Mouse (Mus musculus) liver, embryonic 12.5 days (tissue): ENCODE measurements around the gene Trub2. TPM values are rescaled to one million over a fixed set of nuclear protein-coding genes. Genes with fewer than 3 reads are reported as not detected.

Source experiments
- ATAC-seq: fragments of 200-750 bp; cut with Nextera tagmentation; 2 replicates; pipeline ENCODE4 v1.8.0; 2017; ENCODE audit warnings: moderate number of reproducible peaks, mild to moderate bottlenecking, moderate library complexity
- H3K27ac ChIP-seq: fragments of 300-500 bp; sonication (generic); 2 replicates; pipeline ENCODE4 v1.5.1; 2016; ENCODE audit warnings: mild to moderate bottlenecking
- H3K27me3 ChIP-seq: fragments of 300-500 bp; sonication (generic); replicated peaks from 2 replicates; pipeline ENCODE4 v1.6.1; 2016; ENCODE audit warnings: mild to moderate bottlenecking, moderate library complexity
- H3K36me3 ChIP-seq: fragments of 300-500 bp; sonication (generic); 2 replicates; pipeline ENCODE4 v1.6.1; 2016; ENCODE audit warnings: mild to moderate bottlenecking, moderate library complexity
- H3K4me1 ChIP-seq: fragments of 300-500 bp; sonication (generic); 2 replicates; pipeline ENCODE4 v1.6.1; 2016
- H3K4me2 ChIP-seq: fragments of 300-500 bp; sonication (generic); 2 replicates; pipeline ENCODE4 v1.6.1; 2016; ENCODE audit warnings: mild to moderate bottlenecking, moderate library complexity
- H3K4me3 ChIP-seq: fragments of 300-500 bp; sonication (generic); 2 replicates; pipeline ENCODE4 v1.5.1; 2016; ENCODE audit warnings: mild to moderate bottlenecking, moderate library complexity
- H3K9ac ChIP-seq: fragments of 300-500 bp; sonication (generic); 2 replicates; pipeline ENCODE4 v1.6.1; 2016; ENCODE audit warnings: mild to moderate bottlenecking, moderate library complexity
- H3K9me3 ChIP-seq: fragments of 300-500 bp; sonication (generic); replicated peaks from 2 replicates; pipeline ENCODE4 v1.6.1; 2016; ENCODE audit warnings: mild to moderate bottlenecking, moderate library complexity
- WGBS: fragments of 180-500 bp; shearing (Covaris S2); methylation state at CpG from one replicate; pipeline ENCODE4 v1.1.7; 2016; ENCODE audit not compliant: insufficient replicate concordance; 5-methylcytosine and 5-hydroxymethylcytosine counted together
- polyA plus RNA-seq: library from polyadenylated mRNA; unstranded; fragments of >200 nt; fragmentation: Nextera tagmentation; extraction: Ambion mirVana; gene quantifications from 2 replicates; pipeline ENCODE4 v1.2.1, GENCODE M21; 2016

Gene Trub2
- 23.7 and 27.6 TPM in 2 replicates for polyA plus RNA-seq

DNA sequence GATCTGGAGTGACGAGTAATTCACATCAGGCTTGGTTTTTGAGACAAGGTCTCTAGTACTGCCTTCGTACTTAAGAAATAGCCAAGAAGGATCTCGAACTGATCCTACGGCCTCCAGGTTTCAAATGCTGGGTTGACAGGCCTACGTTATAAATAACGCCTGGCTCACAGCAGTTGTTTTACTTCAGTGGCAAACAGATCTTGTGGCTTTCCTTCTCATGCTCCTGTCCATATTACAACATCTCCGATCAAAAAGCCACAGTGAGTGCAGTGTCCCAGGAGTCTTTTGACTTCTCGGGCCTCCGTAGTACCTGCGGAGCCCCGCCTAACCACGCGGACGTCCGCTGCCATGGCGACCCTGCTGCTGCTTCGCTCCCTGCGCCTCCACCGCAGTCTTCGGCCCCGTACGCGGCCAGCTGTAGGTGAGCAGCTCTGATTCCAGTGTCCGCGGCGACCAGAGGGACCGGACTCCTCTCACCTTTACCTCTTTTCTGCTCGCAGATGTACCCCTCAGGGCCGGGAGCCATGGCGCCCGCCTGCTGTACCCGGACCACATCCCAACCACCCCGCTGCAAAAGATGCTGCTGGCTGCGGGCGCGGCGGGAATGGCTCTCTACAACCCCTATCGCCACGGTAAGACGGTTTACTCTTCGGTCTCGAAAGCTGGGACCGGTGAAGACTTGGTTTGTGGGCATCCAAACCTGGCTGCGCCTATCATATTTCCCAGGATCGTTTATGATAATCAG is at the start of gene Trub2:
Gene Trub2, minus strand, starts transcription at position 566 of the 745 bp plus-strand sequence.
- Histone ChIP-seq H3K9ac (peak within 1 kb of the TSS; percentile 78), H3K27me3 (no peaks in the 10 kb centered on the region), H3K27ac (peak within 1 kb of the TSS; percentile 80), H3K9me3 (no peaks in the 10 kb centered on the region), H3K4me2 (peak within 1 kb of the TSS; percentile 94), H3K36me3 (peaks cover 64% of the 10 kb centered on the region), H3K4me1 (peaks cover 22% of the 10 kb centered on the region), H3K4me3 (peak within 1 kb of the TSS; percentile 84)
- ATAC-seq, result peak; percentile 84
- WGBS, result 1% methylated on average over 45 of the region's 45 CpGs

DNA sequence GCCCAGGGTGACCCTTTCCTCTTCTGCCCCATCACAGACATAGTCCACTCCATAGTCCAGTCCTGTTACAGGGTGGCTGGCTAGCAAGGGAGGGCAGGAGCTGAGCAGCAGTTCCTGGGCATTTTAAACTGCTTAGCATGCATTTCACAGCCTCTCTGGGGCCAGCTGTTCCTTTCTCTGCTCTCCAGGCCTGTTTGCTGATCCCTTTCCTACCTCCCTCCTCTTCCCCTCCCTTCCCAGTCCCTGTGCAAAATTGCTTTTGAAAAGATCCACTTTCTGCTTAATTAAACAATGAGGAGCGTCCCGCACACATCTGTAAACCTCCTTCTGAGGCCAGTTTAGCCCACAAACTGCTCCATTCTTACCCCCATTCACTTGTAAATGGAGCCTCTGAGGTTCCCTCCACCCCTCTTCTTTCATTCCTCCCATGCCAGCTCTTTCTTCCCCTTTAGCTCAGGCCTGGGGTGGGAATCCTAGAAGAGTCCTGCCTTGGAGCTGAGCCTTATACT is 47.1 kb upstream of the Trub2 start:
- 0 out of 2 replicates have a peak, but pooled peaks cover 4% of the 10 kb centered on the region for H3K4me1 ChIP-seq
- no peaks in the 10 kb centered on the region for H3K9me3 ChIP-seq
- WGBS, result 81% methylated on average over 2 of the region's 2 CpGs
- H3K27me3 ChIP-seq, result no peaks in the 10 kb centered on the region
- no peak overlapping the region for H3K9ac ChIP-seq
- peaks cover 71% of the 10 kb centered on the region for H3K36me3 ChIP-seq
- H3K4me3 ChIP-seq, result no peak overlapping the region
- H3K4me2 ChIP-seq, result no peak overlapping the region
- no peak for ATAC-seq
- no peak overlapping the region for H3K27ac ChIP-seq

DNA sequence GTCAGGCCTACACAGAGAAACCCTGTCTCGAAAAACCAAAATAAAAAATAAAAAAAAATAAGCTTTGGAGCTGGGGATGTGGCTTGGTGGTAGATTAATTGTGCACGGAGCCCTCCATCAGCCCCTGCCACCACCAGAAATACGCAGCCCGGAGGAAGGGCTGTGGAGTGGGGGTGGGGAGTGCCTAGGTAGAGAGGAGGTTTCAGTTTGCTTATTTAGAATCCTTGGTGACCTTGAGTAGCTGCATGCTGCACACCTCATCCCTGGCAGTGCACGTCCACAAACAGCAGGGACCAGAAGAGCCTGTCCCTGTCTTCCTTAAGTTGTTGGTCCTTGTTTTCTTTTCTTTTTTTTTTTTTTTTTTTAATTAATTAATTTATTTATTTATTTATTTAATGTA is 45.5 kb upstream of the Trub2 start:
- H3K4me1 ChIP-seq, result peaks cover 2% of the 10 kb centered on the region; the same call in 1 of the 2 replicates
- no peaks in the 10 kb centered on the region for H3K9me3 ChIP-seq
- H3K4me2 ChIP-seq, result no peak overlapping the region
- no peak overlapping the region for H3K4me3 ChIP-seq
- H3K27me3 ChIP-seq, result no peaks in the 10 kb centered on the region
- peaks cover 64% of the 10 kb centered on the region for H3K36me3 ChIP-seq
- H3K27ac ChIP-seq, result no peak overlapping the region
- no peak overlapping the region for H3K9ac ChIP-seq
- no peak for ATAC-seq
- 80% methylated on average over 5 of the region's 5 CpGs for WGBS

DNA sequence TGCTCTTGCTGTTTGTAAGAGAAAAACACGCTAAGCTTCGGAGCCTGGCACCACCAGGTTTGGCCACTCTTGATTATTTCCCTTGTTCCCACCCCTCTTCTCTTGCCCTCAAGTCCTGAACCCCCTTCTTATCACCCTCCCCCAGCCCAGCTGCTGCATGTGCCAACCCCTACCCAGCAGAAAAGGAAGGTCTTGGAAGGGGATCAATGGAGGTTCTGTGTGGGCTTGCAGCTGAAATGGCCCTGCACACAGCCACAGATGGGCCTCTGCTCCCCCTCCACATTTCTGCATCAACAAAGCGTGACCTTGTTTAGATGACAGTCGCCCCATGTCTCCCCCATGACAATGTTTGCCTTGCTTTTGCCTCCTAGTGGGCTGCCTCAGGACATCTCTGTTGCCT is 42.8 kb upstream of the Trub2 start:
- Histone ChIP-seq H3K27me3 (no peaks in the 10 kb centered on the region), H3K27ac (no peak overlapping the region), H3K9ac (no peak overlapping the region), H3K9me3 (no peaks in the 10 kb centered on the region), H3K4me2 (no peak overlapping the region), H3K4me3 (no peak overlapping the region), H3K4me1 (peaks cover 19% of the 10 kb centered on the region), H3K36me3 (peaks cover 47% of the 10 kb centered on the region)
- no peak for ATAC-seq
- WGBS, result 77% methylated on average over 4 of the region's 4 CpGs

DNA sequence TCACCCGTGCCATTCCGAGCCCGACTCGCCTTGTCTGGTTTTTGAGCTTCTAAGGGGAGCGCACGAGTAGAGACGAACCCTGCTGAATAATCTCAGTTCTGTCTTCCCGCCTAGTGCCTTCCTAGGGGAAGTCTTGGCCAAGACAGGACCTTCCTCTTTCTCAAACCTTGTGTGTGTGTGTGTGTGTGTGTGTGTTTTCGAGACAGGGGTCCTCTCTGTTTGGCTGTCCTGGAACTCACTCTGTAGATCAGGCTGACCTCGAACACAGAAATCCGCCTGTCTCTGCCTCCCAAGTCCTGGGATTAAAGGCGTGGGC is 39.4 kb upstream of the Trub2 start:
- Histone ChIP-seq H3K4me3 (peak overlapping the region; percentile 94), H3K4me1 (peaks cover 22% of the 10 kb centered on the region), H3K27ac (peak overlapping the region; percentile 71), H3K4me2 (peak overlapping the region; percentile 88), H3K36me3 (peaks cover 16% of the 10 kb centered on the region), H3K27me3 (no peaks in the 10 kb centered on the region), H3K9ac (peak overlapping the region; percentile 79), H3K9me3 (no peaks in the 10 kb centered on the region)
- under 1% methylated on average over 12 of the region's 12 CpGs for WGBS
- ATAC-seq, result no peak

DNA sequence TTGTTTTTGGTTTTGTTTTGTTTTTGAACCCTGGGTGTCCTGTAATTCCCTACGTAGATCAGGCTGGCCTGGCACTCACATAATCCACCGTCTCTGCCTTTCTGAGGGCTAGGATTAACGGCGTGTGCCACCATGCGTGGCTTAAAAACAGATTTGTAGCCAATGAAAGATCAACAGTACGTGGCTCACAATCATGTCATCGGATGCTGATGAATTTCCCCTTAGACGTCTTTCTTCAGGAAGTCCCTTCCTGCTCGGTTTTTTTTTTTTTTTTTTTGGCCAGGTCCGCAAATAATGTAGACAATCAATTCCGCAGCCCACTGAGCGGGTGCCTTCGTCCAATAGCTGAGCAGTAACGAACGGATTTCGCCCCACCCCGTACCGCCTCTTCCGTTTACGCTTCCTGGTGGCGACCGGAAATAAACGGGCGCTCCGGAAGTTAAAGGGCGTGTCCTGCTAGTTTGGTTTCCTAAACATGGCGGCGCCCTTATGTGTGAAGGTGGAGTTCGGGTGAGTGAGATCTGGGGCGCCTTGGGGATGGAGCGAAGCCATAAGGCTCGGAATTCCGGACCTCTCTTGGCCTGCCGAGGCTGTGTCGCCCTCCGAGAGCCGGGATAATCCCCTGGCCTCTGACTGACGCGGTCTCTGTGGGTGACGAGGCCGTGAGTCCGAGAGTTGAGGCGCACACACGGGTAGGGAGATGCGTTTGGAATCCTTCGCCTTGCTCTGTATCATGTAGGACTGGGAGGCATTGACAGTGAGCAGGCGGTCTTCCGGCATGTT is 38.8 kb upstream of the Trub2 start:
- Histone ChIP-seq H3K9me3 (no peaks in the 10 kb centered on the region), H3K4me1 (peaks cover 22% of the 10 kb centered on the region), H3K27me3 (no peaks in the 10 kb centered on the region), H3K27ac (peak overlapping the region; percentile 85), H3K36me3 (peaks cover 13% of the 10 kb centered on the region), H3K4me3 (peak overlapping the region; percentile 94), H3K4me2 (peak overlapping the region; percentile 88), H3K9ac (peak overlapping the region; percentile 79)
- WGBS, result 1% methylated on average over 48 of the region's 48 CpGs
- ATAC-seq, result peak; percentile 95

DNA sequence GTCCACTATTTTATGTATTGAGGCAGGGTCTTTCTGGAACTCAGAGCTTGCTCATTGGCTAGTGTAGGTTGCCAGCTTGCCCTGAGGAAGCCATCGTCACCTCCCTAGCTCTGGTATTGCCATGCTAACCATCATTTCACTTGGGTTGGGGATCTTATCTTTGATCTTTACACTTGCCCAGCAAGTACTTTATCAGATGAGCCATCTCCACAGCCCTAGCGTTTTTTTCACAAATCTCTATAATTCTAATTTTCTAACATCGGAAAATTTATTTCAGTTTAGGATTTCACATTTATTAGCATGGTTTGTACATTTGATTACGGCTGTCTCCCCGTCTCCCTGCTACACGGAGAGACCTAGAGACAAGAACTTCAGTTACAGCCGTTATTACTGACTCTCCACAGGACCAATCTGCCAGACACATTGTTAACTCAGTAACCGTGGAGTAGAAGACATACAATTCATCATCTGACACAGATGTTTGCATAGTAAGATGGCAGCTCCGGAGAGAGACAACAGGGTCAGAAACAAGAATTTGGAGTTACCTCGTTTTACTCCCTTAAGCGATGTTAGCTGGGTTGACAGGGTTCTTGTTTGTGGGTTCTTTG is 38.1 kb upstream of the Trub2 start:
- Histone ChIP-seq H3K4me3 (peak overlapping the region; percentile 94), H3K4me2 (peak overlapping the region; percentile 88), H3K27ac (peak overlapping the region; percentile 85), H3K27me3 (no peaks in the 10 kb centered on the region), H3K4me1 (peaks cover 22% of the 10 kb centered on the region), H3K9ac (peak overlapping the region; percentile 79), H3K9me3 (no peaks in the 10 kb centered on the region), H3K36me3 (peaks cover 7% of the 10 kb centered on the region)
- WGBS, result 8% methylated on average over 11 of the region's 11 CpGs
- ATAC-seq, result no peak

DNA sequence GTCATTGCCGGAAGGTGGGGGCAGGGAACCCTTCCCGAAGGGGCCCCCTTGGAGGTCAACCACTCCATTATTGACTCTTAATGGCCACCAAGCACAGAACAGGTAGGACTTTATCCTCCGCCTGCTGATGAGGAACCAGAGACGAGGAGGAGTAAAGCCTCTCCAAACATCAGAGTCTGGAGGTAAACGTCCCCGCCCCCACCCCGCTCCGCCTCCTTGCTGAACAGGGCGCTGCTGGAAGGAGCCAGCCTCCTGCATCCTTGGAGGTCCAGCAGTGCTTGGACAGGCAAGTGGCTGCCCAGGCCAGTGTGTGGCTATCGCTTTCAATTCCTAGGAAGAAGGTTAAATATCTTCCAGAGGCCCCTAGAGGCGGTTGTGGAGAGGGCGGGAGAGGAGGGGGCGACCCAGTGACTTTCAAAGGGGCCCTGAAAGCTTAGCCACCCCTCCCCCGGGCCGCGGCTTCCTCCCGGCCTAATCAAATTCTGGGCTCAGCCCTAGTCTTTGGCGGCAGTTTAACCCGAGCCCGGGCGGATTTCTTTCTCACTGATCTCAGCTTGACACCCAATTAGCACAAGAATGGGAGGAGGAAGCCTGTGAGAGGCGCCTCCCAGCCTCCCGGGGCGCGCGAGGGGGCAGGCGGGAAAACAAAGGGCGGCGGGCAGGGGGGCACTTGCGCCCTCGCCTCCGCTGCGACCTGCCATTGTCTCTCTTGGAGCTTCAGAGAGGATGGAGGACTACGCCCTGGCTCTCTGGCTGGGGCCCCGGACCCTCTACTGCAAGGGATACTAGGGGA is 31.9 kb upstream of the Trub2 start, which contains the start of gene Urm1:
Gene Urm1, plus strand, starts transcription at position 51 of the 793 bp plus-strand sequence.
- WGBS, result 3% methylated on average over 35 of the region's 35 CpGs
- Histone ChIP-seq H3K27me3 (no peaks in the 10 kb centered on the region), H3K4me2 (peak within 1 kb of the TSS; percentile 87), H3K36me3 (no peaks in the 10 kb centered on the region), H3K4me3 (peak within 1 kb of the TSS; percentile 57), H3K9me3 (no peaks in the 10 kb centered on the region), H3K27ac (peak within 1 kb of the TSS; percentile 74), H3K4me1 (peaks cover 25% of the 10 kb centered on the region), H3K9ac (peak within 1 kb of the TSS; percentile 64)
- peak; percentile 71 for ATAC-seq

DNA sequence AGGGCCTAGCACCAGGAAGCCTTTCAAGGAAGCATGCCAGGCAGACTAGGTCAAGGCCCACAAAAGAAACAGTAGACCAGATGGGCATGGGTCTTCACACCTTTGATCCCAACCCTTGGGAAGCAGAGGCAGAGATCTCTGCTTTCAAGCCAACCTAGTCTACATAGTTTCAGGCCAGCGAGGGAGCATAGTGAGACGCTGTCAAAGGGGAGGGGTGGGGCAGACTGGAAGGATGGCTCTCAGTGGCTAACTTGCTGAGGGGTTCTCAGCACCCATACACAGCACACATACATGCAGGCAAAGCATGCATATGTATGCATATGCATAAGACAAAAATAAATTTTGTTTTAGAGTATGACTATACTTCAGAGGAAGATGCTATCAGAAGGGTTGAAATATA is 31.1 kb upstream of the Trub2 start:
- Histone ChIP-seq H3K9ac (no peak overlapping the region), H3K4me2 (peak overlapping the region; percentile 87), H3K27me3 (no peaks in the 10 kb centered on the region), H3K9me3 (no peaks in the 10 kb centered on the region), H3K4me1 (peaks cover 25% of the 10 kb centered on the region), H3K4me3 (no peak overlapping the region), H3K27ac (no peak overlapping the region), H3K36me3 (peaks cover 2% of the 10 kb centered on the region)
- WGBS, result 27% methylated on average over 2 of the region's 2 CpGs
- ATAC-seq, result no peak

DNA sequence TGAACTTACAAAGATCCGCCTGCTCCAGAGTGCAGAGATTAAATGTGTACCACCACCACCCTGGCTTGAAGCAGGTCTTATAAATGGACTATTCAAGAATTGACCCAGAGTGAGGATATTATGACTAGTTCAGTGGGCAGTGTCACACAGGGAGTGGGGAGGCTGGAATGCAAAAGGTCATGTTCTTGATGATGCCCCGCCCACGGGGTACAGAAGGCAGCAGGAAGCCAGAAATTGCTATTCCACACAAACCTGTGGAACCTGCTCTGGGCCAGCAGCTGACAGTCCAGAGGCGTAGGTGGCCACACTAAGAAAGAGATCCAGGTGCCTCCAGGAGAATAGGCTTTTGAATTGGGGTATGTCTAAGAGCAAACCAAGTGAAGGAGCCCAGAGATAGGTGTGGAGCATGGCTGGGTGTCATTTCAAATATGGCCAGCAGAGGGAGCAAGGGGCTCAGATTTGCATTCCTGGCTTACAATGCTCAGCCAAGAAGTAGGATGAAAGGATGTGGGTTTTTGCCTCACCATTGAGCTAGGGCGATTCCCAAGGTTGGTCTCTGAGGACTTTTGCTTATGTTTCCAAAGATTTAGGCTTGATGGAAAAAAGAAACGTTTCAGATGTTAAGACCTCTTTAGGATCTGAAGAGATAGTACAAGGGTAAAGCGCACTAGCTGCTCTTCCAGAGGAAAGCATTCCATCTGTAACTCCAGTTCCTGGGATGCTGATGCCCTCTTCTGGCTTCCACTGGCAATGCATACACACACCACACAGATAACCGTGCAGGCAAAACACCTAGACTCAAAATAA is 29.3 kb upstream of the Trub2 start:
- H3K4me1 ChIP-seq, result peaks cover 25% of the 10 kb centered on the region
- H3K9me3 ChIP-seq, result no peaks in the 10 kb centered on the region
- no peaks in the 10 kb centered on the region for H3K27me3 ChIP-seq
- H3K4me3 ChIP-seq, result no peak overlapping the region
- 39% methylated on average over 8 of the region's 8 CpGs for WGBS
- no peak overlapping the region for H3K27ac ChIP-seq
- ATAC-seq, result no peak; the same call in 1 of the 2 replicates
- no peak overlapping the region for H3K9ac ChIP-seq
- peaks cover 10% of the 10 kb centered on the region for H3K36me3 ChIP-seq
- H3K4me2 ChIP-seq, result no peak overlapping the region
